ENCODE assay signal across 22 mouse cellular contexts in genomic region chr15:13212027-13212685, GRCm38 (mm10). TPM values are rescaled to one million over a fixed set of nuclear protein-coding genes. Genes with fewer than 3 reads are reported as not detected.
DNase-seq lines count a peak whose midpoint lies in the region; ATAC-seq lines count a peak whose summit lies in the region.
"Had no signal": no experiment of that assay in that cellular context is flagged by ENCODE, and none has a peak within 500 bp of the region (broad histone marks: within the 10 kb centered on the region; RNA-seq: fewer than 3 reads in every experiment).

No protein-coding gene starts in this region.

- no peaks in the 10 kb centered on the region for H3K36me3 ChIP-seq in forebrain, embryonic 12.5 days (replicated peaks)
- no peaks in the 10 kb centered on the region for H3K36me3 ChIP-seq in forebrain, embryonic 13.5 days (ENCODE audit: poor library complexity, severe bottlenecking)
- no peaks in the 10 kb centered on the region for H3K36me3 ChIP-seq in midbrain, embryonic 14.5 days (ENCODE audit: control insufficient read depth, insufficient read depth, low read length)
- no peaks in the 10 kb centered on the region for H3K36me3 ChIP-seq in midbrain, embryonic 13.5 days
- H3K36me3 ChIP-seq in kidney, embryonic 15.5 days, result no peaks in the 10 kb centered on the region
- H3K36me3 ChIP-seq: embryonic facial prominence, embryonic 12.5 days; heart, embryonic 10.5 days; hindbrain, embryonic 12.5 days; limb, embryonic 15.5 days; liver, embryonic 15.5 days had no signal

- peak; percentile 27 for DNase-seq in midbrain, embryonic 14.5 days
- DNase-seq in embryo, embryonic 10.5 days (ENCODE audit: low spot score), result peak; percentile 81
- DNase-seq in gastrocnemius, postnatal 14 days, result no peak
- DNase-seq: adrenal gland, postnatal 10 days; cerebellum, postnatal 10 days; gastrocnemius, postnatal 36 days; kidney, adult 8-10 months; kidney, postnatal 36 days; right cerebral cortex, postnatal 25 days; thymus, postnatal 4 days had no signal

- intact Hi-C loops in gastrocnemius, postnatal 14 days (cut with DNase I; ENCODE audit: low total_unique reads), result no loop called here

- WGBS in forebrain, embryonic 12.5 days, result 0% methylated on average over 4 of the region's 4 CpGs
- under 1% methylated on average over 4 of the region's 4 CpGs for WGBS in forebrain, embryonic 13.5 days
- WGBS in midbrain, embryonic 14.5 days, result 4% methylated on average over 4 of the region's 4 CpGs
- WGBS in midbrain, embryonic 13.5 days, result 9% methylated on average over 4 of the region's 4 CpGs
- 39% methylated on average over 4 of the region's 4 CpGs for WGBS in kidney, embryonic 15.5 days

- no peak overlapping the region for H3K9ac ChIP-seq in forebrain, embryonic 12.5 days
- H3K9ac ChIP-seq in forebrain, embryonic 13.5 days, result no peak overlapping the region
- H3K9ac ChIP-seq in midbrain, embryonic 14.5 days (replicated peaks; ENCODE audit: low read length), result no peak overlapping the region
- no peak overlapping the region for H3K9ac ChIP-seq in midbrain, embryonic 13.5 days (replicated peaks)
- no peak overlapping the region for H3K9ac ChIP-seq in kidney, embryonic 15.5 days
- H3K9ac ChIP-seq: embryonic facial prominence, embryonic 12.5 days; hindbrain, embryonic 12.5 days; limb, embryonic 15.5 days; liver, embryonic 15.5 days had no signal

- ATAC-seq in forebrain, embryonic 12.5 days (ENCODE audit: low FRiP score), result peak; percentile 31; the same call in 1 of the 2 replicates
- ATAC-seq in forebrain, embryonic 13.5 days, result no peak; the same call in 1 of the 2 replicates
- no peak for ATAC-seq in midbrain, embryonic 14.5 days (ENCODE audit: low FRiP score, low TSS enrichment)
- ATAC-seq in midbrain, embryonic 13.5 days, result no peak
- no peak for ATAC-seq in kidney, embryonic 15.5 days (replicated peaks; ENCODE audit: low FRiP score)
- ATAC-seq: activated CD4-positive, CD25-positive, alpha-beta regulatory T cell, adult 4 months had no signal

- no peaks in the 10 kb centered on the region for H3K27me3 ChIP-seq in forebrain, embryonic 12.5 days
- no peaks in the 10 kb centered on the region for H3K27me3 ChIP-seq in forebrain, embryonic 13.5 days
- H3K27me3 ChIP-seq in midbrain, embryonic 14.5 days (ENCODE audit: control insufficient read depth, insufficient read depth, low read length), result no peaks in the 10 kb centered on the region
- H3K27me3 ChIP-seq in midbrain, embryonic 13.5 days, result no peaks in the 10 kb centered on the region
- H3K27me3 ChIP-seq in kidney, embryonic 15.5 days, result no peaks in the 10 kb centered on the region
- H3K27me3 ChIP-seq: embryonic facial prominence, embryonic 12.5 days; limb, embryonic 15.5 days; liver, embryonic 15.5 days had no signal

- no peak overlapping the region for H3K4me3 ChIP-seq in forebrain, embryonic 12.5 days (replicated peaks)
- no peak overlapping the region for H3K4me3 ChIP-seq in forebrain, embryonic 13.5 days
- H3K4me3 ChIP-seq in midbrain, embryonic 14.5 days (replicated peaks; ENCODE audit: low read depth, low read length), result no peak overlapping the region
- no peak overlapping the region for H3K4me3 ChIP-seq in midbrain, embryonic 13.5 days (replicated peaks)
- H3K4me3 ChIP-seq in kidney, embryonic 15.5 days (replicated peaks), result no peak overlapping the region
- H3K4me3 ChIP-seq: embryonic facial prominence, embryonic 12.5 days; erythroblast, embryonic 14.5 days; heart, embryonic 10.5 days; hindbrain, embryonic 12.5 days; limb, embryonic 15.5 days; liver, embryonic 15.5 days had no signal

- H3K27ac ChIP-seq in forebrain, embryonic 12.5 days, result no peak overlapping the region
- no peak overlapping the region for H3K27ac ChIP-seq in forebrain, embryonic 13.5 days
- H3K27ac ChIP-seq in midbrain, embryonic 14.5 days (replicated peaks; ENCODE audit: low read depth, low read length), result no peak overlapping the region
- no peak overlapping the region for H3K27ac ChIP-seq in midbrain, embryonic 13.5 days
- H3K27ac ChIP-seq in kidney, embryonic 15.5 days, result no peak overlapping the region
- H3K27ac ChIP-seq: embryonic facial prominence, embryonic 12.5 days; heart, embryonic 10.5 days; hindbrain, embryonic 12.5 days; limb, embryonic 15.5 days; liver, embryonic 15.5 days had no signal

- no peaks in the 10 kb centered on the region for H3K9me3 ChIP-seq in forebrain, embryonic 12.5 days
- H3K9me3 ChIP-seq in forebrain, embryonic 13.5 days (replicated peaks), result no peaks in the 10 kb centered on the region
- no peaks in the 10 kb centered on the region for H3K9me3 ChIP-seq in midbrain, embryonic 14.5 days (ENCODE audit: control insufficient read depth, low read length)
- H3K9me3 ChIP-seq in midbrain, embryonic 13.5 days, result no peaks in the 10 kb centered on the region
- H3K9me3 ChIP-seq in kidney, embryonic 15.5 days (replicated peaks), result no peaks in the 10 kb centered on the region
- H3K9me3 ChIP-seq: embryonic facial prominence, embryonic 12.5 days; heart, embryonic 10.5 days; hindbrain, embryonic 12.5 days; limb, embryonic 15.5 days; liver, embryonic 15.5 days had no signal

- peaks cover 18% of the 10 kb centered on the region for H3K4me1 ChIP-seq in forebrain, embryonic 12.5 days
- H3K4me1 ChIP-seq in forebrain, embryonic 13.5 days, result peaks cover 7% of the 10 kb centered on the region; the same call in 1 of the 2 replicates
- peaks cover 4% of the 10 kb centered on the region; the same call in 1 of the 2 replicates for H3K4me1 ChIP-seq in midbrain, embryonic 14.5 days (ENCODE audit: control insufficient read depth, insufficient read depth, low read length)
- H3K4me1 ChIP-seq in midbrain, embryonic 13.5 days (replicated peaks), result peaks cover 15% of the 10 kb centered on the region
- H3K4me1 ChIP-seq in kidney, embryonic 15.5 days, result no peaks in the 10 kb centered on the region
- H3K4me1 ChIP-seq: embryonic facial prominence, embryonic 12.5 days; limb, embryonic 15.5 days; liver, embryonic 15.5 days had no signal

- H3K4me2 ChIP-seq in forebrain, embryonic 12.5 days, result no peak overlapping the region
- no peak overlapping the region for H3K4me2 ChIP-seq in forebrain, embryonic 13.5 days
- no peak overlapping the region for H3K4me2 ChIP-seq in midbrain, embryonic 14.5 days (ENCODE audit: low read length)
- H3K4me2 ChIP-seq in midbrain, embryonic 13.5 days (replicated peaks), result no peak overlapping the region
- no peak overlapping the region for H3K4me2 ChIP-seq in kidney, embryonic 15.5 days
- H3K4me2 ChIP-seq: embryonic facial prominence, embryonic 12.5 days; hindbrain, embryonic 12.5 days; limb, embryonic 15.5 days; liver, embryonic 15.5 days had no signal

RNA-seq across cellular contexts. Expression of gene Cdh6, which starts 38.7 kb away (rescaled TPM):
- polyA plus RNA-seq in forebrain, embryonic 12.5 days (2016; fragmentation: Nextera tagmentation; extraction: Ambion mirVana), result 10.9 and 12.8 TPM in 2 replicates
- polyA plus RNA-seq in forebrain, embryonic 13.5 days (2015; fragmentation: Nextera tagmentation; extraction: Ambion mirVana), result 9.1 TPM in 2 replicates
- polyA plus RNA-seq in midbrain, embryonic 14.5 days (2014; fragmentation: Nextera tagmentation; extraction: Ambion mirVana), result 11.1 and 11.4 TPM in 2 replicates
- 8.7 and 10.2 TPM in 2 replicates for polyA plus RNA-seq in midbrain, embryonic 13.5 days (2015; fragmentation: Nextera tagmentation; extraction: Ambion mirVana)
- polyA plus RNA-seq in kidney, embryonic 15.5 days (2015; fragmentation: Nextera tagmentation; extraction: Ambion mirVana), result 31.2 and 32.2 TPM in 2 replicates
- 1 to 10 TPM in 1 of 2 experiments, under 1 TPM in 1; 0.78 to 1.3 TPM for total RNA-seq in gastrocnemius, postnatal 14 days (2021)
- total RNA-seq: megakaryocyte progenitor cell, adult 5-6 weeks had no signal
- polyA plus RNA-seq: erythroblast, embryonic 14.5 days had no signal
